Mouse (Mus musculus) myocyte (in vitro differentiated cells): ENCODE results near the gene Nkap.

Experiments used
- CEBPB ChIP-seq: IDR thresholded peaks from 2 replicates; pipeline ENCODE4 v1.6.1; 2011; ENCODE audit warnings: mild to moderate bottlenecking, moderate library complexity; ENCODE audit not compliant: poor library complexity, insufficient read depth, severe bottlenecking
- POLR2A ChIP-seq: IDR thresholded peaks from one replicate; pipeline ENCODE4 v1.6.1; 2011; ENCODE audit warnings: low read depth, mild to moderate bottlenecking, control low read depth, moderate library complexity; ENCODE audit not compliant: insufficient read length
- SRF ChIP-seq: IDR thresholded peaks from one replicate; pipeline ENCODE4 v1.6.1; 2011; ENCODE audit warnings: low read depth; ENCODE audit not compliant: control insufficient read depth, insufficient read length
- TCF12 ChIP-seq: IDR thresholded peaks from one replicate; pipeline ENCODE4 v1.6.1; 2011; ENCODE audit warnings: mild to moderate bottlenecking, control low read depth; ENCODE audit not compliant: poor library complexity, insufficient read depth, severe bottlenecking
- TCF3 ChIP-seq: IDR thresholded peaks from one replicate; pipeline ENCODE4 v1.6.1; 2011; ENCODE audit warnings: low read depth, control low read depth; ENCODE audit not compliant: insufficient read length
- USF1 ChIP-seq: IDR thresholded peaks from one replicate; pipeline ENCODE4 v1.6.1; 2011; ENCODE audit warnings: low read depth, mild to moderate bottlenecking, control low read depth, moderate library complexity

DNA sequence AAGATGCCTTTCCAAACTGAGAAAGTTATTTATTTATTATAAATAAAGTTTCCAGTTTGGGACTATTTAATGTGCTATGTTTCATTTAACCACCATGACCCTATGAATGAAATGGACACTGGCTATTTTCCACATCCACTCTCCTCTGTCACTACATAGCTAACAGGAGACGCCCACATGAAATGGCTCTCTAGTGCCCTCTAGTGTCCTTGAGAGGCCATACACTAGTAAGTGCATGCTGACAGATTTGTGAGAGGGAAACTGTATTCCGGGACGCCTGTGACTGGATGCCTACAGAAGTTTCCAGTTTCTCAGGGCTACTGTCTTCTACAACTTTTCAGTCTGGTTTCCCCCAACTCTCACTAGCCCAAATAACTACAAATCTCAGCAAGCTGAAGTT lies 40.5 kb downstream of the Nkap start:
- TF ChIP-seq CEBPB (no peak), USF1 (no peak), POLR2A (no peak), TCF12 (no peak), SRF (no peak), TCF3 (no peak)
